Mouse (Mus musculus) hindbrain, embryonic 10.5 days (tissue): ENCODE results near the gene Dync2li1. TPM values are rescaled to one million over a fixed set of nuclear protein-coding genes. Genes with fewer than 3 reads are reported as not detected.

Experiments
- DNase-seq: peaks from one replicate; pipeline ENCODE4 v3.0.0-alpha.2; 2017; ENCODE audit warnings: low spot score
- H3K27ac ChIP-seq: fragments of 300-500 bp; sonication (generic); 2 replicates; pipeline ENCODE4 v1.5.1; 2016; ENCODE audit warnings: mild to moderate bottlenecking, moderate library complexity
- H3K27me3 ChIP-seq: fragments of 300-500 bp; sonication (generic); 2 replicates; pipeline ENCODE4 v1.6.1; 2016; ENCODE audit warnings: mild to moderate bottlenecking; ENCODE audit not compliant: poor library complexity, insufficient read depth, severe bottlenecking
- H3K36me3 ChIP-seq: fragments of 300-500 bp; sonication (generic); 2 replicates; pipeline ENCODE4 v1.6.1; 2016; ENCODE audit warnings: mild to moderate bottlenecking, moderate library complexity
- H3K4me1 ChIP-seq: fragments of 300-500 bp; sonication (generic); replicated peaks from 2 replicates; pipeline ENCODE4 v1.6.1; 2016; ENCODE audit warnings: mild to moderate bottlenecking
- H3K4me3 ChIP-seq: fragments of 300-500 bp; sonication (generic); 2 replicates; pipeline ENCODE4 v1.5.1; 2016; ENCODE audit warnings: mild to moderate bottlenecking, moderate library complexity
- H3K9me3 ChIP-seq: fragments of 300-500 bp; sonication (generic); 2 replicates; pipeline ENCODE4 v1.6.1; 2016; ENCODE audit warnings: mild to moderate bottlenecking, moderate library complexity
- WGBS: fragments of 180-500 bp; shearing (Covaris S2); methylation state at CpG from one replicate; pipeline ENCODE4 v1.1.7; 2016; 5-methylcytosine and 5-hydroxymethylcytosine counted together
- polyA plus RNA-seq: library from polyadenylated mRNA; unstranded; fragments of >200 nt; fragmentation: Nextera tagmentation; extraction: Ambion mirVana; gene quantifications from 2 replicates; pipeline ENCODE4 v1.2.1, GENCODE M21; 2016

Gene Dync2li1
- polyA plus RNA-seq, 1 experiment from 2014 or later: 30.0 TPM

DNA sequence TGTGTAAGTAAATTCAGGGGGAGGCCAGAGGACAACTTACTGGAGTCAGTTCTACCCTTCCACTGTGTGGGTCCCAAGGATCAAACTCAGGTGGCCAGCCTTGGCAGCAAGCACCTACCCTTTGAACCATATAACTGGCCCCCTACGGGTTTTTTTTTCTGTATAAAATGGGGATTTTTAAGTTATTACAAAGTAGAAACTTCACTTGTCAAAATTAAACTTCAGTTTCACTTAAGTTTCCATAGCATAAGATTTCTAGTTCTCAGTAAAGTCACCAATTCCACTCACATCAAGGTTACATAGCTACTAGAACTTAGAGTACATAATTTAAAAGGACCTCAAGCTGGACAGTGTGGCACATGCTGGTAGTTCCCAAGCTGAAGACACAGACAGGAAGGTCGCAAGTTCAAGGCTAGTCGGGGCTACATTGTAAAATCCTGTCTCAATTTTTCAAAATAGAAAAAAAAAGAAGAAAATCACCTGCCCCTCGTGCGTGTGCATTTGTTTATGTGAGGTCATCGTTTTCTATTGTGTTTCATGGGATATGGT is 9.7 kb upstream of the Dync2li1 start:
- H3K4me3 ChIP-seq: no peak overlapping the region
- H3K9me3 ChIP-seq: peaks cover 13% of the 10 kb centered on the region
- WGBS: 87% methylated on average over 6 of the region's 6 CpGs
- no peaks in the 10 kb centered on the region for H3K27me3 ChIP-seq
- peaks cover 13% of the 10 kb centered on the region for H3K4me1 ChIP-seq
- no peak for DNase-seq
- no peak overlapping the region for H3K27ac ChIP-seq
- H3K36me3 ChIP-seq: peaks cover 24% of the 10 kb centered on the region

DNA sequence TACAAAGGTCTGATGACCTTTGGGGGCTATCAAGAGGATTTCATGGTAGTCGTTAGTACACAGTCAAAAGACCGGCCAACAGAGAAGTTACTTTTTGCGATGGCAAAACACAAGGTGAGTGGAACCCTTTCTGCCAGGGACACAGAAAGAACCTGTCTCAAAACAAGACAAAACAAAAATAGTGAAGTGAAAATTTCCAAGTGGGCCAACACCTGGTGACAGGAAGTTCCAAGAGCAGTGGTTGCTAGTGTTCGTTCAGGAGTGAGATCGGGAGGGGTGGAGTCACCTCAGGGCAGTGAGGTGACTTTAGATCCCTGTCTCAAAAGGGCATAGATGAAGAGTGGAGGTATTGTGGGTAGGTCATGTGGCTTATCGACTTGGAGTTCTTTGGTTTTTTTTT is 8.3 kb upstream of the Dync2li1 start:
- WGBS: 91% methylated on average over 6 of the region's 6 CpGs
- H3K27ac ChIP-seq: no peak overlapping the region
- H3K4me1 ChIP-seq: peaks cover 13% of the 10 kb centered on the region
- peaks cover 18% of the 10 kb centered on the region for H3K36me3 ChIP-seq
- no peaks in the 10 kb centered on the region for H3K27me3 ChIP-seq
- no peak for DNase-seq
- peaks cover 13% of the 10 kb centered on the region for H3K9me3 ChIP-seq
- H3K4me3 ChIP-seq: no peak overlapping the region

DNA sequence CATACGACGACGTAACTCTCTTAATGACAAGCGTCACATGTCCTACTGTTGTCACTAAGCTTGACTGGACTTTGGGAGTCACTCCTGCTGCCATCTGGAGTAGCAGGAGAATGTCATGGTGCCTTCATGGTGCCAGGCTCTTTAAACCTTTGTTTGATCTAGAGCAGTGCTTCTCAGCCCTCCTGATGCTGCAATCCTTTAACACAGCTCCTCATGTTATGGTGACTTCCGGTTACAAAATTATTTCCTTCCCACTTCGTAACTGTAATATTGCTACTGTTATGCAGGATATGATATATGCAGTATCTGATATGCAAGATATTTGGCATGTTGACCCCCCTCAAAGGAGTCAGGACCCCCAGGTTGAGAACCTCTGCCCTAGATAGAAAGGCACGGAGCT is 7.2 kb upstream of the Dync2li1 start:
- Histone ChIP-seq H3K4me3 (no peak overlapping the region), H3K4me1 (peaks cover 13% of the 10 kb centered on the region), H3K9me3 (peaks cover 10% of the 10 kb centered on the region; the same call in 1 of the 2 replicates), H3K36me3 (peaks cover 6% of the 10 kb centered on the region), H3K27me3 (no peaks in the 10 kb centered on the region), H3K27ac (no peak overlapping the region)
- 91% methylated on average over 7 of the region's 7 CpGs for WGBS
- no peak for DNase-seq

DNA sequence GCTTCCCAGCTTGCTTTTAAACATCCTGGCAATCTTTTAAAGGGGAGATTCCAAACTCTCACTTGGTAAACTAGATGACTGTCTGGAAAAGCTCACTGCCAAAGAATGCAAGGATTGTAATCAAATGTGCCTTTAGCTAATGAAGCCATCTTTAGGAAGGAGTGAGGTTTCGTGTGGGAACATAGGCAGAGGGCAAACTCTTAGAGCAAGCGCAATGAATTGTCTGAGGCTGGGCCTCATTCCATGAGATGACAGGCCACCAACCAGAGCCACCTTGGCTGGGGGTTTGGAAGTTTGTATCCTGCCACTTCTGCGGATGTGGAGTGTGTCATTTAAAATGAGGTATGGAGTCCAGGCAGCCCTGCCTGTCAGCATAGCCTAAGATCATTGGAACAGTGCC is 6.2 kb upstream of the Dync2li1 start:
- Histone ChIP-seq H3K36me3 (no peaks in the 10 kb centered on the region), H3K9me3 (peaks cover 7% of the 10 kb centered on the region; the same call in 1 of the 2 replicates), H3K4me1 (peaks cover 13% of the 10 kb centered on the region), H3K27ac (no peak overlapping the region), H3K27me3 (no peaks in the 10 kb centered on the region), H3K4me3 (no peak overlapping the region)
- WGBS: 83% methylated on average over 3 of the region's 3 CpGs
- no peak for DNase-seq

DNA sequence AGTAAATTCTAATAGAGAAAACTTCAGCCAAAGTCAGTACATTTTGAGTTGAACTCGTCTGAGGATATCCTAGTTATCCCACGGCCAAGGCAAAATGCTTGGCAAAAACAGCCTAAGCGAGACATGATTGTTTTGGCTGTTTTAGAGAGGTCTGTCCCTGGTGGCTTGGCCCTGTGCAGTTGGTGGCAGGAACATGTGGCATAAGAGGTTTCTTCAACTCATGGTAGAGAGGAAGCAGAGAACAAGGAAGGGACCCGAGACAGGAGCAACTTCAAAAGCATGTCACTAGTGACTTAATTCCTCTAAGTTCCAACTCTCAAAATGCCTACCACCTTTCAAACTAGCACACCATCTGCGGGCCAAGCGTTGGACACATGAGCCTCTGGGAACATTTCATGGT is 5.7 kb upstream of the Dync2li1 start:
- no peaks in the 10 kb centered on the region for H3K27me3 ChIP-seq
- no peak overlapping the region for H3K4me3 ChIP-seq
- 85% methylated on average over 6 of the region's 6 CpGs for WGBS
- no peaks in the 10 kb centered on the region for H3K36me3 ChIP-seq
- DNase-seq: no peak
- H3K27ac ChIP-seq: no peak overlapping the region
- peaks cover 7% of the 10 kb centered on the region; the same call in 1 of the 2 replicates for H3K9me3 ChIP-seq
- H3K4me1 ChIP-seq: peaks cover 13% of the 10 kb centered on the region

DNA sequence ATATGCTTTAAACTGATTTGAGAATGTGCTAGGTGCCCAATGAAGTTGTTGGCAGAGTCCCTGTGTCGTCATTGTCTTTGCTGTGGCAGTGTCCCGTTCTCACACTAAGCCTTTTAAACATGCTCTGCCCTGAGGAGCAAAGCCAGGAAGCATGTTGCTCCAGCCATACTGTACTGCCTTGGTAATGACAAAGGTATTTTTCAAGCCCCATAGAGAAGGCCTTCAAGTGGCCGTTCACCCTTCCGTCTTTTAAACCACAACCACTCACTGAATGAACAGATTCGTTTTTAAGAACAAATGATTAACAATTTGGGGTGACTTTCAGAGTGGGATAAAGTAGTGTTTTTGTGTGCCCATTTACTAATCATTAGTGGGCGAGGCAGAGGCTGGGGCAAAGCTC is 5.1 kb upstream of the Dync2li1 start:
- Histone ChIP-seq H3K27me3 (no peaks in the 10 kb centered on the region), H3K36me3 (no peaks in the 10 kb centered on the region), H3K9me3 (peaks cover 7% of the 10 kb centered on the region; the same call in 1 of the 2 replicates), H3K27ac (no peak overlapping the region), H3K4me1 (peaks cover 13% of the 10 kb centered on the region), H3K4me3 (no peak overlapping the region)
- 93% methylated on average over 6 of the region's 6 CpGs for WGBS
- no peak for DNase-seq

DNA sequence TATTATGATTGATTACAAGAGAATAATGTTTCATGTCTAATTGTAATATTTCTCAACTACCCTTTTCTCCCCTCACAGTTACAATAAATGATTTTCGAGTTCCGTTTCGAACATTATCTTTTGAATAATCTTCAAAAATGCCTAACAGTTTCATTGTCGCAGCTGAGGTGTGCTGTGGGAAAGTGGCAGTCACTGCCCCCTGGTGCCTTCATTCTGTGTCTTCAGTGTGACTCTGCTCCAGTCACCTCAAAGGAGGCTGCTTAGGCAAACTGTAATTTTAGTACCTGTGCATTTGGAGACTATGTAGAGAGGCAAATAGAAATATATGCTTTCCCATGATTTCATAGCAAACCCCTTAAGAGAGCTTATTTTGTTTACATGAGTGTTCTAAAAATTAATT is 4.3 kb upstream of the Dync2li1 start:
- no peaks in the 10 kb centered on the region for H3K36me3 ChIP-seq
- H3K4me1 ChIP-seq: peaks cover 20% of the 10 kb centered on the region
- 86% methylated on average over 4 of the region's 4 CpGs for WGBS
- H3K27me3 ChIP-seq: no peaks in the 10 kb centered on the region
- H3K4me3 ChIP-seq: no peak overlapping the region
- H3K27ac ChIP-seq: no peak overlapping the region
- H3K9me3 ChIP-seq: peaks cover 7% of the 10 kb centered on the region; the same call in 1 of the 2 replicates
- no peak for DNase-seq

DNA sequence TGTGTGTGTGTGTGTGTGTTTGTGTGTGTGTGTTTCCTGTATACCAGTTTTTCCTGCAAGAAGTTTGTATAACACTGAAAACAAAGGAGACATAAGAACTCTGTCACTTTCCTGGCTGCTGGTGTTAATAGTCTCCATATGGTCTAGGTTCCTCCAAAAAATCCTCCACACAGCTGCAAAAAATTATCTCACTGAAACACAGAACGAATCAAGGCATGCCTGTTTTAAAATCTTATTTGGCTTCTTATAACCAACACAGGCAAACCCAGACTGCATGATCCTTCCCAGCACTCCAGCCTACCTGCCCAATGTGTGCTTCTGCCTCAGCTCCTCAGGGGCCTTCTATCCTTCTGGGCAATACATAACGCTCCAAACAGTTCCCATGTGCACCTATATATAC is 3.4 kb upstream of the Dync2li1 start:
- H3K27me3 ChIP-seq: no peaks in the 10 kb centered on the region
- 67% methylated on average over 2 of the region's 2 CpGs for WGBS
- H3K4me1 ChIP-seq: peaks cover 27% of the 10 kb centered on the region
- H3K4me3 ChIP-seq: no peak overlapping the region
- no peak for DNase-seq
- H3K27ac ChIP-seq: no peak overlapping the region
- H3K9me3 ChIP-seq: peaks cover 7% of the 10 kb centered on the region; the same call in 1 of the 2 replicates
- no peaks in the 10 kb centered on the region for H3K36me3 ChIP-seq

DNA sequence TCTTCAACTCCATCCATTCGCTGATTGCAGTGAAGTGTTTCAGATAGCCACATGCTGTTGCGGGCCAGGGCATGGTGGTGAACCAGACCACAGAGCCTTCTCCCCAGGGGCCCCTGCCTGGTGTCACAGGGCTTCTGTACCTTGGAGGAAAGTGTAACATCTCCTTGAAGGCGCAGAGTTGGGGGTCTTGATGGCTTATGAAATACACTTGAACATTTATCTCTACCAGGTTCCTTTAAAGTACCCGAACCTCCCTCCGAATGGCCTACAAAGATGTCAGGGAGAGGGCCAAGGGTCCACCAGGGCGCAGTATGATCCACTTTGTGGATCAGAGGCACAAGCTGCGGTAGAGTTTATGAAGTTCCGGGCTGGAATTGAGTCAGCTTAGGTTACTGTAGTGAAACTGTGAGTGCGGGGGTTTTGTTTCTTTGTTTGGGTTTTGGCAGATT is 585 bp downstream of the Dync2li1 start:
- Histone ChIP-seq H3K4me1 (peaks cover 13% of the 10 kb centered on the region), H3K9me3 (peaks cover 7% of the 10 kb centered on the region; the same call in 1 of the 2 replicates), H3K27me3 (no peaks in the 10 kb centered on the region), H3K27ac (peak overlapping the region; percentile 88), H3K36me3 (no peaks in the 10 kb centered on the region), H3K4me3 (peak overlapping the region; percentile 73)
- DNase-seq: peak; percentile 35
- 32% methylated on average over 9 of the region's 9 CpGs for WGBS

DNA sequence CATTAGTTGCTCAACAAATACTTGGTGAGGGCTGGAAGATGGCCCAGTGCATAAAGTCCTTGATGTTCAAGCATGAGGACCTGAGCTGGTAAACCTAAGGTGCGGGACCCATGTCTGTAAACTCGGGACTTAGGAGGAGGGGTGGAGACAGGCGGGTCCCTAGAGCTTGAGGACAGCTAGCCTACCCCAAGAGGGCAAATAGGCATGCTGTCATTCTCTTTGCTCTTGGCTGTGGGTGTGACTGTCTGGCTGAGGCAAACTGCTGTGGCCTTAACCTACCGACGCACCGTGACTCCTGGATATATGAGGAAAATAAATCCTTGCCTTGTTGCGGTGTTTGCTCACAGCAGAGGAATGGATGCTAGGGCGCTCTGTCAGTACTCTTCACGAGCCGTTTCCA is 1.4 kb downstream of the Dync2li1 start:
- DNase-seq: no peak
- Histone ChIP-seq H3K4me3 (no peak overlapping the region), H3K4me1 (peaks cover 13% of the 10 kb centered on the region), H3K9me3 (peaks cover 7% of the 10 kb centered on the region; the same call in 1 of the 2 replicates), H3K27me3 (no peaks in the 10 kb centered on the region), H3K36me3 (no peaks in the 10 kb centered on the region), H3K27ac (no peak overlapping the region)
- WGBS: 89% methylated on average over 10 of the region's 10 CpGs

DNA sequence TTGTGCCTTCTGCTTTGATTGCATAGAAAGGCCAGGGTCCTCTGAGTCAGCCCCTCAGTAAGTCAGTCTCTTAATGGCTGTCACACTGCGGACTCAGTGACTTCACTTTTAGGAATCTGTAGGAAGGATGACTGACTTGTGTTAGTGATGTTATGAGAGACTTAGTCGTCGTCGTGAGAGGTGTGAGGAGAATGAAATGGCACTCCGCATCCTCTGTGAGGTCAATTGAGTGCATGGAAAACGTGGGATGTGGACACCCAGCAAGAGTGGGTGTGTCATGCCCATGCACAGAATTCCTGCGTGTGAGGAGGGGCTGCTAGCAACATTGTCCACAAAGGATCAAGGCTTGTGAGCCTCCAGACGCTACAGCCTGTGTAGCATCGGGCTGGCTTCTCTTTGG is 2.3 kb downstream of the Dync2li1 start:
- no peak for DNase-seq
- 0 out of 2 replicates have a peak, but pooled peaks cover 3% of the 10 kb centered on the region for H3K36me3 ChIP-seq
- peaks cover 13% of the 10 kb centered on the region for H3K4me1 ChIP-seq
- 87% methylated on average over 9 of the region's 9 CpGs for WGBS
- H3K9me3 ChIP-seq: peaks cover 4% of the 10 kb centered on the region; the same call in 1 of the 2 replicates
- no peak overlapping the region for H3K4me3 ChIP-seq
- H3K27me3 ChIP-seq: no peaks in the 10 kb centered on the region
- H3K27ac ChIP-seq: no peak overlapping the region

DNA sequence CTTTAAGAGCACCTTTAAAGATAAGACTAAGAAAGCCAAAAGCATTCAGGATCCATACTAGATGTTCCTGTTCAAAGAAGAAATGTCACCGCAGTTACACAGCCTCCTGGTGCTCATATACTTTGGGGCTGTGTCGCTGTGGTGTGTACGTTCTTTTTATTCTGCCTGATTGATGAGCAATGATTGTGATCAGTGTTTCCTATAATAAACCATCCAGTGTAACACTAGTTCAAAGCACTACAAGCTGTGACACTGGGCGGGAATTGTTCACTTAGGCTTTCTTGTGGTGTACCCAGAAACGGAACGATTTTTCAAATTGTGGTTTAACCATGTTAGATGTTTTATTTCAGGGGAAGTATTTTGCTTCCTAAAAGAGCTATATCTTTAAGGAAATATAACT is 5.5 kb downstream of the Dync2li1 start:
- Histone ChIP-seq H3K9me3 (no peaks in the 10 kb centered on the region), H3K36me3 (0 out of 2 replicates have a peak, but pooled peaks cover 4% of the 10 kb centered on the region), H3K27ac (no peak overlapping the region), H3K4me3 (no peak overlapping the region), H3K4me1 (peaks cover 8% of the 10 kb centered on the region), H3K27me3 (no peaks in the 10 kb centered on the region)
- DNase-seq: no peak
- WGBS: 89% methylated on average over 6 of the region's 6 CpGs

DNA sequence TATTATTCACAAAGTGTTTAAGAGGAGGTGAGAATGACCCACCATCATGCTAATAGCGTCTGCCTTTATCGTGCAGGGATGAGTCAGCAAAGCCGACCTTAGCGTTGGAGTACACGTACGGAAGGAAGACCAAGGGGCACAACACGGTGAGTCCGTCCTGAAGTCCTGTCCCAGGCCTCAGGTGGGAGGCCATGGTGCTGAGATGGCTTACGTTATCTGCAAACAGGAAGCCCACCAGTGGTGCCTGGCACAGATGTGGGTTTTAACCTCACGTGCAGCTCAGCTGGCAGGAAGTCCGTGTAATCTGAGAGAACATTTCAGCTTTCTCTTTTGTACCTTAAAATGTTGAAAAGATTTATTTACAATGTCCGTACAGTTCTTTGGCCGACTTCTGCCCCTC is 7.1 kb downstream of the Dync2li1 start:
- Histone ChIP-seq H3K4me1 (no peaks in the 10 kb centered on the region), H3K27me3 (no peaks in the 10 kb centered on the region)

More for the DNA sequence above, 7.1 kb downstream of the Dync2li1 start:
- H3K27ac ChIP-seq: no peak overlapping the region
- H3K4me3 ChIP-seq: no peak overlapping the region
- no peaks in the 10 kb centered on the region for H3K9me3 ChIP-seq
- no peak for DNase-seq
- 83% methylated on average over 13 of the region's 13 CpGs for WGBS
- 0 out of 2 replicates have a peak, but pooled peaks cover 8% of the 10 kb centered on the region for H3K36me3 ChIP-seq
